Mouse (Mus musculus): ENCODE results near the gene Cux1.
"Not testable (repeated sequence)": the region's sequence is repeated elsewhere in the genome, so short reads cannot be mapped to it uniquely, and the experiment has no call there.

The Cux1 gene

DNA sequence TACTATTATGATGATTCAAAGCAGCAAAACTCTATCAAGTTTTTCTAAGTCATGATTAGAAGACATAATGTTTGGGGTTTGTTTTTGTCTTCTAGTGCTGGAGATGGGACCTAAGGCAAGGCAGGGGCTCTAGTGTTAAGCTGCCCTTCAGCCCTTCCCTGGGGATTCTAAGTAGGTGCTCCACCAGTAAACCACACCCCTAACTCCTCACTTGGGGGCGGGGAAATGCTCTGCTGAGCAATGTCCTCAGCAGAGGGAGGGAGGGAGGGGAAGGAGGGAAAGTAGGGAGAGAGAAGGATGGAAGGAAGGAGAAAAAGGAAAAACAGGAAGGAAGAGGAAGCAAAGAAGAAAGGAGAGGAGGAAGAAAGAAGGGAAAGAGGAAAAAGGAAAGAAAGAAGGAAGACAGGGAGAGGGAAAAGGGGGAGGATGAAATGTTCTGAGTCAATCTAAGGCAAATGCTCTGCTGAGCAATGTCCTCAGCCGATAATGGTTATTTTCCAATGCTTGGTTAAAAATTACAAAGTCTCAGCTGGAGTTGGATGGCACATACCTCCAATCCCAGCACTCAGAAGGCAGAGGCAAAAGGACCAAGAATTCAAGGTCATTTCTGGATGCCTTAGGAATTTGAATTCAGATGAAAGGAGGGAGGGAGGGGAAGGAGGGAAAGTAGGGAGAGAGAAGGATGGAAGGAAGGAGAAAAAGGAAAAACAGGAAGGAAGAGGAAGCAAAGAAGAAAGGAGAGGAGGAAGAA lies 96.1 kb downstream of the Cux1 start:
- DNase-seq (ENCODE audit: low spot score in 2 of 2): not testable (repeated sequence)

DNA sequence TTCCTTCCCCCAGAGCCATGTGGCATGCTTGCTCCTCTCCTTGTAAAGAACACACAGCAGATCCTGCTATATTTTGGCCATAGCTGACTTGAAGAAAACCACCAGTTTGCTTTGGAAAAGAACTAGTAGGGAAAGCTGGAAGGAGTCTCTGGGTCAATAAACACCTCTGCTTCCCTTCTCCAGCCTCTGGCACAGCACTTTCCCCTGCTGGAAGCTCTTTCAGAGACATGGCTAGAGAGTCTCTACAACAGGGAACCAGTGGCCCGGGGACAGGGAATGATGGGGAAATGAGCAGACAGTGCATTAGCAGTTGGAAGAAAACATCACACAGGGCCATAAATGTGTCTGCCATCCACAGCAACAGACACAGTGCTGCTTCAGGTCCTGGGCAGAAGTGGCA lies 98.0 kb downstream of the Cux1 start:
- no peak for DNase-seq (ENCODE audit: low spot score in 2 of 2)

DNA sequence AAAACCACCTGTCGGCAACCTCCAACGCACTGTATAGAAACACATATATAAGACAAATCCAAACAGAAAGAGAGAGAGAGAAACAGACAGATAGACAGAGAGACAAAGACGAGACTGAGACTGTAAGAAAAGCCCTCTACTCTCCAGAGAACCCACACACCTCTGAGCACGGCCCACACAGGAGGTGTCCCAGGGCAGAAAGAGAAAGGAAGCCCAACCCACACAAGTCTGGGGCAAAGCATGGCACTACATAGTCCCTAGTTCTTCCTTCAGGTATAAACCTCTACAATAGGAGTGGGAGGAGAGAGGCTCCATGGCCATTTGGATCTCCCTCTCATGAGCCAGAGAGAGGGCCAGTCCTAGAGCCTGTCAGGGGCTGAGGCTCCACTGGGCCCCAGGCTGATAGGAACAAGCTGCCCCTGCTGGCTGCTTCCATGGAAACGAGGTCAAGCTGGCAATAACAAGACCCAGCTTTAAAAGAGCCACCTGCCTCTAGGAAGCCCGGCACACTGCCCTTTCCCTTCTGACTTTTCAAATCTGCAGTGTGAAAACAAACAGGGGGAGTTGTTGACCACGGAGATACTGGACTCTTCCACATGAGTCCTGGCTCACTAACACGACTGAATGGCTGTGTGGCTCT lies 99.8 kb downstream of the Cux1 start:
- peak; percentile 20 to 40 for DNase-seq (ENCODE audit: low spot score in 2 of 2)

DNA sequence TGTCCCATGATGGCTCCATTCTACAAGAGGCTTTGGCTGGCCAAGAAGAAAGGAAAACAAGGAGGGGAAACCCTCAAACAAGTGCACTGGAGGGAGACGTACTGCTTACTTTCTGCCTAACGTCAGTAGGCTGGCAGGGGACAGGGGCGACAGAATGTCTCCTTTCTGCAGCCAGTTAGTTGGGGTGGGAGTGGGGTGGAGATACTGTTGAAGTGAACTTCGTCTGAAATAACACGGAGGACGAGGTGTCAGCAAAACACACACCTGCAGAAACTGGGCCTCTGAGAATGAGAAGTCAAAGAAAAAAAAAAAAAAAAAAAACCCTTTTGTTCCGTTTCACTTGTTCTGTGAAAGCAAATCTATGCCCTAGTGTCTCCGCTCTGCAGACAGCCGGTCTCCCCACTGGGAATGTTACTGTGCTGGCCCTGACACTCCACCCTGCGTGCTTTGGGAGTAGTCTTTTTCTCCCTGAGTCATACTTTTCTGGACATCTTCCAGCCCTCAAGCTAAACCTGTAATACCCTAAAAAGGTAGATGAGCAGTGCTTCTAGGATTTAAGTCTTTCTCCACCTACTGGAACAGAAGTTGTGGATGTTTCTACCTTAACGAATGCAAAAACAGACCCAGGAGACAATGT lies 101.4 kb downstream of the Cux1 start:
- no peak for DNase-seq (ENCODE audit: low spot score in 2 of 2)

DNA sequence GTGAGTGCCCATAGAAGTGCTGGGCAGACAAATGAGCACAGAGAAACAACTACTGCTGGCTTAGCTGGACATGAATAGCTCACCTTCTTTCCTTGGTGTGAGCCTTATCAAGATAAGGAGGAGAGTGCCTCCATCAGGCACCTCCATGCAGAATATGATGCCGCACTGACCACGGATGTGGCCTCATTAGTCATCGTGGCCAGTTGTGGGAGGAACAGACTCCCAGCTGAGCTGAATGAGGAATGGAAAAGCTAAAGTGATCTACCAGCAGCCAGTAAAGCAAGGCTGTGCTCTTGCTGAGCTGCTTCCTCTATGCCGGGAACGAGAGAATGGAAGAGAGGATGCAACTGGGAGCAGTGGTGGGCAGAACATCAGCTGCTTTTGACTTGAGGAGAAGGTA lies 101.9 kb downstream of the Cux1 start:
- peak; percentile 21 to 31 for DNase-seq (ENCODE audit: low spot score in 2 of 2)

GRCm38 (mm10) chr5:136464849-136465248 lies 102.4 kb downstream of the Cux1 start:
- no peak for DNase-seq (ENCODE audit: low spot score in 2 of 2)

GRCm38 (mm10) chr5:136464128-136464527 lies 103.2 kb downstream of the Cux1 start:
- no peak for DNase-seq (ENCODE audit: low spot score in 2 of 2)

DNA sequence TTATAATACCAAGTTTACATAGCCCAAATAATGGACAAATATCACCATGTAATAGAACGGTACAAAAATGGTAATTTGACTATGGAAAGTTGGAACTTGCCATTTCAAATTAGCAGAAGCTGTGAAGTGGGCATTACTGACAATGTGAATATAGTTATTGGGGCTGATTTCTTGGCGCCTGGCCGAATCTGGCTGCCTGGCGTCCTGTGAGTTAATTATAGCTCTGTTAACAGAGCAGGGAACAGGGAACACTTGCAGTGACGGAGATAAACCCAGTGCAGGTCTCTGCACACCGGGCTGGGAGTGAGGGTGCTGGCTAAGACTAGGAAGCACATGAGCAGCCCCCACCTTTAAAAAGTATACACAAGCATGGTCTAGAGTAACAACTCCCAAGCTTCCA lies 104.7 kb downstream of the Cux1 start:
- no peak for DNase-seq (ENCODE audit: low spot score in 2 of 2)

DNA sequence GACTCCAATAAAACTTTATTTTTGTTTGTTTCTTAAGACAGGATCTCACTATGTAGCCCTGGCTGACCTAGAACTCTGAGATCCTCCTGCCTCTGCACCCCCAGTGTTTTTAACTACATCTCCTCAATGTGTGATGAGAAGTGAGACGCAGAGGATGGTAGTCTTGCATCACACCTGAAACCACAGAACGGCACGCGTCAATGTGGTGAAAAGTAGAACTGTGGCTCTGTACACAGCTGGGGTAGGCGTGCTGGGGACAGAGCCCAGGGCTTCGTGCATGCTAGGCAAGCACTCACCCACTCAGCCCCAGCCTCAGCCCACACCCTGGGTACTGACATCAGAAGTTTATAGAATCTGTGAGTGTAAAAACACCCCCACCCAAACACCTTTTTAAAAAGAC lies 107.4 kb downstream of the Cux1 start:
- peak; percentile 65 to 76 for DNase-seq (ENCODE audit: low spot score in 2 of 2)

GRCm38 (mm10) chr5:136458893-136459499 lies 108.3 kb downstream of the Cux1 start:
- peak in 1 of 2 experiments; percentile 38 for DNase-seq (ENCODE audit: low spot score in 2 of 2)

GRCm38 (mm10) chr5:136458102-136458863 lies 109.0 kb downstream of the Cux1 start:
- peak in 1 of 2 experiments; percentile 34 for DNase-seq (ENCODE audit: low spot score in 2 of 2)

GRCm38 (mm10) chr5:136456395-136456794 lies 110.9 kb downstream of the Cux1 start:
- peak in 1 of 2 experiments; percentile 21 for DNase-seq (ENCODE audit: low spot score in 2 of 2)

DNA sequence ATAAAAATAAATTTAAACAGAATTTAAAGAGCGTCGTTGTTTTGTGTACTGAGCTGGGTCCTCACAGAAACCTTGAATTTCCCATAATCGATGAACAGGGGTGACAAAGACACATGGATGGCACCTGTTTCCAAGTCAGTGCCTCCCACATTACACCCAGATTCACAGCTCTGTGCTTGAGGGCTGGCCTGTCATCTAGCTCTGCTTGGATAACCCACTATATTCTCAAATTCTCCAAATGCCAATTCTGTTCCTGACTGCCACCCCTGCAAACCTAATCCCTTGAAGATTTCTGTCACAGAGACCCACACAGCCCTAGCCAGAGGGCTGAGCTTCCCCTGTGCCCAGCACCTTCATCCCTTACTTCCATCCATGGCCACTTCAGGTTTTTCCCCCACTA lies 114.6 kb downstream of the Cux1 start:
- no peak for DNase-seq (ENCODE audit: low spot score in 2 of 2)

DNA sequence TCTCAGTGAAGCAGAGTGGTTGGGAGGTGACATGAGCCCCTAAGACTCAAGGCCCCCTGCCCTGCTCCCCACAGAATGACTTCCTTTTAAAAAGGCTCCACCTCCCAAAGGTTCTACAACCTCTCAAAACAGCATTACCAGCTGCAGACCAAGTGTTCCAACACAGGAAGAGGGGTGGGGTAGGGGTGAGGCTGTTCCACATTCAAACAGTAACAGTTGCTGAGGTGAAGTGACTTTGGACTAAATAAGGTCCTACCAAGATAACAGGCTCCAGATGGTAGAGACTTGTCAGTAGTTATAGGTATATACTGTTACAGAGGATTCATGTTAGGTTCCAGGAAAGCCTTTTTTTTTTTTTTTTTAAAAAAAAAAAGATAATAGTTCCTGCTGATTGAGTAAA lies 117.5 kb downstream of the Cux1 start:
- DNase-seq (ENCODE audit: low spot score in 2 of 2): peak in 1 of 2 experiments; percentile 44

- no peak for DNase-seq (ENCODE audit: low spot score in 2 of 2)
Measured at GRCm38 (mm10) chr5:136445967-136446366, 121.3 kb downstream of the Cux1 start.

DNA sequence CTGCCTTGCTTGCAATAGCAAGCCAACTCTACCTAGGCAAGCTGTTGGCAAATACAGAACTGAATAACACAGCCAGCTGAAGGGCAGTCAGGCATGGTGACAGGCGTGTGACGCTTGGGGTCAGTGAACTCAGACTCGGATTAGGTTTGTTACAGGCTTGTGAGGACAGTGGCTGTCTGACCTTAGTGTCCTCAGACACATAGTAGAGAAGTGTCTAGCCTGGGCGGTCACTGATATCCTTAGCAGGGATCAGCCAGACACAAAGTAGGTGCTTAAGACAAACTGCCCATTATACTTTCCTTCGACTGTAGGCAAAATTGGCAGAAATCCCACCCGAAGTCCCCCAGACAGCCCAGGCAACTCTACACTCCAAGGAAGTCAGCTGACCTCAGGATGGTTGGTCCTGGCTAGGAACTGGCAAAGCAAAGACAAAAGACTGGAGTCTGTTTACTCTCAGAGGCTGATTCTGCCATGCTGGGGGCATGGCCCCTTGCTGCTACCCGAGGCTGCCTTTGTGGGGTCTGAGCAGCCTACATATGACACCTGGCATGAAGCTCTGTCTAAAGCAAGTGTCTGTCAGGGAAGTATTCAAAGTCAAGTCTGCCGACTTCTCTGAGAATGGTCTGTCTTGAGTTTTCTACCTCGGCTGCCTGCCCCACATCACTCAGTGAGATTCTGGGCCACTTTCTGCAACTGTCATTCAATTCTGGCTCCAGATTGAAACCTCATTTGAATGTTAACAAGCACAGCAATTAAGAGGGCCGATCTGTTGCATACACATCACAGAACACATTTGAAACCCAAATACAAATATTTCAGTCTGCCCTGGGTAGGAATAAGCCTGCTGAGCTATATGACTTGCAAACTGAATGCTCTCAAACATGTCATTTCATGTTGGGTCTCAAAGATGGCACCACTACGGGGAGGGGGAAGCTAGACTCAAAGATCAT lies 124.8 kb downstream of the Cux1 start:
- DNase-seq (ENCODE audit: low spot score in 2 of 2): peak in 1 of 2 experiments; percentile 21

GRCm38 (mm10) chr5:136429647-136430046 lies 137.6 kb downstream of the Cux1 start:
- no peak for DNase-seq (ENCODE audit: low spot score in 2 of 2)

- DNase-seq (ENCODE audit: low spot score in 2 of 2): no peak
Measured at GRCm38 (mm10) chr5:136428498-136429060, 138.7 kb downstream of the Cux1 start.

DNA sequence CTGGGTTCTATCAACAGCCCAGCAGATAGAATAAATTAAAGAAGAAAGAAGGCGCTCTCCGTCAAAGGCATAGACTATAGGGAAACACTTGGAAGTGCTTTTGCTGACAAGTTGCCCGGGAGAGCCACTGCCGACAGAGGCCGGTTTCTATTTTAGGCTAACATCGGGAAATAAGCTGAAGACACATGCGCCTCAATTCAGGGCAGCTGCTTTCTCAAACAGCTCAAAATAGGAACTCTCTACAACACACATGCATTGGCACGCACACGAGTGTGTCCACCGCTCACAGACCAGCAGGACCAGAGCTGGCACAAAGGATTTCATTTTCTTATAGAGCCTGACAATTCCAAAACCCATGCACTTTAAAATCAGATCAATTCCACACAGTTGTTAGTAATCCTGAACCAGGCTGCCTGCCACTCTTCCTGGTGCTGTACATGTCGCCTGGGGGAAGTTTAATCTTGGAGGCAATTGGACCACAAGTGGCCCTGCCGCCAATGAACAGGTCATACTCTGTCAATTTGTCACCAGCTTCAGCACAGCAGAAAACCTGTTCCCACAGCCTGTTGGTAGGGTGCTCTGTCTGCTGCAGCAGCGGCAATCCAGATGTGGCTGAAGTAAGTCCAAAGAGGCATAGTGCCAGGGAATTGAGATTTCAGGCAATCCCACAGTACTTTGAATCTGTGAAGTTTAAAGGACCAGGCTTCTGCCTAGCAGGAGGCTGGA lies 139.4 kb downstream of the Cux1 start:
- no peak for DNase-seq (ENCODE audit: low spot score in 2 of 2)
